Mouse (Mus musculus): ENCODE data around the gene Klhl26. TPM values are rescaled to one million over a fixed set of nuclear protein-coding genes. Genes with fewer than 3 reads are reported as not detected.

Klhl26 gene
- polyA plus RNA-seq, 1 experiment from 2014 or later = 21.4 TPM

DNA sequence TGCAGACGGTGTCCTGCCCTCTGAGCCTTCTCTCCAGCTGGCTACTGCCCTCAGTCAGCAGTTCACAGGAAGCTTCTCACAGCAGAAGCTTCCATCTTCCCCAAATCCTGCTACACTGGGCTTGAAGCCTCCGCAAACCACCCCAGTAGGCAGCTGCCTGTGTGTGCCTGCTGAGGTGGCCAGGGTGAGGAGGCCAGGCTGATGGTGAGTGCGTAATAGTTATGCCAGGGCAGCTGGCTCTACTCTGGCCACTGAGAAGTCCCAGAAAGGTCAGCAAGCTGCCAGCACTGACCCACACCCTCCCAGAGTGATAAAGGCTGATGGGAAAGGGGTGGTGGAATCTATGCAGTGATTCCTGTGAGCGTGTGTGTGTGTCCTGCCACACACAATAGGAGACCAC, 10.5 kb downstream of the Klhl26 start:
- H3K27me3 ChIP-seq = no peaks in the 10 kb centered on the region
- peaks cover 3% of the 10 kb centered on the region; the same call in 1 of the 2 replicates for H3K4me1 ChIP-seq
- WGBS = 90% methylated on average over 4 of the region's 4 CpGs
- no peak overlapping the region for H3K4me2 ChIP-seq (replicated peaks)
- no peak for ATAC-seq (replicated peaks)
- no peak overlapping the region for H3K4me3 ChIP-seq
- H3K27ac ChIP-seq (replicated peaks) = no peak overlapping the region
- H3K9me3 ChIP-seq = no peaks in the 10 kb centered on the region
- H3K36me3 ChIP-seq = no peaks in the 10 kb centered on the region
- no peak overlapping the region for H3K9ac ChIP-seq (replicated peaks)

DNA sequence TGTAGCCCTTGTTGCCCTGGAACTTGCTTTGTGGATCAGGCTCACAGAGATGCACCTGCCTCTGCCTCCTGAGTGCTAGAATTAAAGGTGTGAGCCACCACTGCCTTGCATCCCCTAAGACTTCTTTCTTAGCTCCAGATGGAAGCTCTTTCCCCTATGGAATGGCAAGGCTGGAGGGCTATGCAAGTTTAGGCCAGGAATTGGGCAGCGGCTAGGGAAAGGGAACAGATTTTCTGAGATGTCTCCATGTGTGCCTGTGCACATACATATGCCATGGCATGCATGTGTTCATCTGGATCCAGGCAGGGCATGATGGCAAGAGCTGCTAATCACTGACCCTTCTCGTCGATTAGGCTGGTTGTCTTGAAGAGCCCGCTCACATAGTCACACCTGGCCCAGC, 11.1 kb downstream of the Klhl26 start:
- Histone ChIP-seq H3K9ac (replicated peaks) (no peak overlapping the region), H3K9me3 (no peaks in the 10 kb centered on the region), H3K4me3 (no peak overlapping the region), H3K27ac (replicated peaks) (no peak overlapping the region), H3K27me3 (no peaks in the 10 kb centered on the region), H3K4me2 (replicated peaks) (no peak overlapping the region), H3K36me3 (no peaks in the 10 kb centered on the region), H3K4me1 (peaks cover 3% of the 10 kb centered on the region; the same call in 1 of the 2 replicates)
- no peak for ATAC-seq (replicated peaks)
- WGBS = 93% methylated on average over 4 of the region's 4 CpGs

DNA sequence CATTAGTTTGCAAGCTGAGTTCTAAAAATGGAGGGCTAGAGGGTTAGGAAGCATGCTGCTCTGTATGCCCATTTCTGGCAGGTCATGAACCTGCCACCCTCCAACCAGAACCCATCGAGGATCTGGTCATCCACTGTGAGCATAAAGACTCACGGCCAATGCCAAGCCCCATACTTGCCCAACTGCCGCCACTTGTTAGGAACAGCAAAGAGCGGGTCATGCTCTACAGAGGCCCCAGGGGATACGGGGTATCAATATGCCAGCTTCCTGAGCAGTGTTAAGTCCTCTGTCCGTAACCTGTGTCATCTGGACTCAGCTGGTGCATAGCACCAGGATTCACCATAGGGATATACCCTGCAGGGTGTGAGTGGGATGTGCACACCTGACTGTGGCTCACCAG, 12.6 kb downstream of the Klhl26 start:
- no peak for ATAC-seq (replicated peaks)
- H3K27me3 ChIP-seq = no peaks in the 10 kb centered on the region
- no peak overlapping the region for H3K9ac ChIP-seq (replicated peaks)
- H3K36me3 ChIP-seq = no peaks in the 10 kb centered on the region
- WGBS = 94% methylated on average over 6 of the region's 6 CpGs
- H3K4me2 ChIP-seq (replicated peaks) = no peak overlapping the region
- no peak overlapping the region for H3K4me3 ChIP-seq
- H3K27ac ChIP-seq (replicated peaks) = no peak overlapping the region
- no peaks in the 10 kb centered on the region; the same call in 1 of the 2 replicates for H3K4me1 ChIP-seq
- H3K9me3 ChIP-seq = no peaks in the 10 kb centered on the region

DNA sequence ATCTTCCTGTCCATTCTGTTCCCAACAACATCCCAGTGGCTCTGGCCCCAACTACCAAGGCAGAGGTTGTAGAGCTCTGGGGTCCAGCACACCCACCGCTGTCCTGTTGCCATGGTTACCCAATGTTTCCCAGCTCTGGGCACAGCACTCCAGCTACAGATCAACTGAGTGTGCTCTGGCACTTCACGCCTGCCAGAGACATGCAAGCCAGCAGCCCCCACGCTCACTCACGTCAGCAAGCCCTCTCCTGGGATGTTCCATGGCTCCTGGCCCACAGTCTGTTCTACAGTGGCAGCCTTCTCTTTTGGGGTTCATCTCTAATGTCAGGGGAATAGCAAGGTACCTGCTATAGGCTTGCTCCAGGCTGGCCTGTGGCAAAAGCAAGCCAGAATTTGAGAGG, 13.5 kb downstream of the Klhl26 start:
- H3K27me3 ChIP-seq = no peaks in the 10 kb centered on the region
- no peak overlapping the region for H3K4me3 ChIP-seq
- H3K4me1 ChIP-seq = no peaks in the 10 kb centered on the region; the same call in 1 of the 2 replicates
- no peak overlapping the region for H3K27ac ChIP-seq (replicated peaks)
- H3K4me2 ChIP-seq (replicated peaks) = no peak overlapping the region
- WGBS = 58% methylated on average over 4 of the region's 4 CpGs
- no peak for ATAC-seq (replicated peaks)
- no peaks in the 10 kb centered on the region for H3K36me3 ChIP-seq
- H3K9ac ChIP-seq (replicated peaks) = no peak overlapping the region
- H3K9me3 ChIP-seq = no peaks in the 10 kb centered on the region

DNA sequence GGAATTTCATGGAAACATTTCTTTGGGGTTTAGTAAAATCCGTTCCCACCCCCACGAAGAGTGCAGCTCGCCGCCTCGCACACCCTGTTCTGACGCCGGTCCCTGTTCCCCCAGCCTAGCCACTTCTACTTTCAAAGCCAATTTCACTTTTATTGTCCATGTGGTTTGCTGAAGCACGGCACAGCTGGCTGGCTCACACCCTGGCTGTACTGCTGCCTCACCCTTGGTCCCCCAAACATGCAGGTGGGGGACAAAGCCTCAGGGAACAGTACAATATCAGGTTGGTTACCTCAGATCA, 14.3 kb downstream of the Klhl26 start:
- no peak for ATAC-seq (replicated peaks)
- Histone ChIP-seq H3K9ac (replicated peaks) (no peak overlapping the region), H3K4me1 (no peaks in the 10 kb centered on the region; the same call in 1 of the 2 replicates), H3K4me3 (no peak overlapping the region), H3K4me2 (replicated peaks) (no peak overlapping the region), H3K27ac (replicated peaks) (no peak overlapping the region), H3K36me3 (no peaks in the 10 kb centered on the region), H3K27me3 (no peaks in the 10 kb centered on the region), H3K9me3 (no peaks in the 10 kb centered on the region)
- WGBS = 92% methylated on average over 8 of the region's 8 CpGs

DNA sequence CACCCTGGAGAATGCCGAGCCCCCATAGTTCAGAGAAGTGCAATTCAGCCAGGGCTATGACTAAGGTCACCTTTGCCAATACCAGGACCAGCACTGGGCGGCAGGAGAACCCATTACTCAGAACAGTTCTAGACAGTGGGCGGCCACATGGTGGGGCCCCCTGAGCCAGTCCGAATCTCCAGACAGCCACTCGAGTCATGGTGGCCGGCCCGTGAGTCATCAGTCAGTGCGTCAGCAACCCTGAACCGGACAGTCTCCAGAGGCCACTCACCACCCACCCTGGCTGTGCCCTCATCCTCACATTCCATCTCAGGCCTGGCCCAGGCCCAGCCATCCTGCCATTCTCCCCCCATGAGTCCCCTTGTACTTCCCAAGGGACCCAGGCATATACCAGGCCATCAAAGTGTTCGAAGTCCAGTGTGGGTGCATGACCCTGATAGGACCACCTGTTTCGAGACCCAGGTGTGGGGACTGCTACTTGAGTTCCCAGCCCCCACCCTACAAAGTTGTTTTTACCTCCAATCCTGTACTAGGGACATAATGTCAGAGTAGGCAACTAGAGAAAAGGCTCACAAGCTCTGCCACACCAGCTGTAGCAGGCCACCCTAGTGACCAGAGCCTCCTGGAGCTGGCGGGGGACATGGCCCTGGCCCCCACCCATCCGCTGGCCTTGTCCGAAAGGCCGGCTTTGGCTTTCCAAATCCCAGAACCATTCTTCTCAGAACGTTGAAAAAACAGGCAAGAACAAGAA, 14.8 kb downstream of the Klhl26 start:
- Histone ChIP-seq H3K4me1 (no peaks in the 10 kb centered on the region; the same call in 1 of the 2 replicates), H3K27ac (replicated peaks) (no peak overlapping the region), H3K9me3 (no peaks in the 10 kb centered on the region), H3K9ac (replicated peaks) (no peak overlapping the region), H3K4me2 (replicated peaks) (no peak overlapping the region), H3K36me3 (no peaks in the 10 kb centered on the region), H3K4me3 (no peak overlapping the region), H3K27me3 (no peaks in the 10 kb centered on the region)
- no peak for ATAC-seq (replicated peaks)
- 91% methylated on average over 16 of the region's 16 CpGs for WGBS

DNA sequence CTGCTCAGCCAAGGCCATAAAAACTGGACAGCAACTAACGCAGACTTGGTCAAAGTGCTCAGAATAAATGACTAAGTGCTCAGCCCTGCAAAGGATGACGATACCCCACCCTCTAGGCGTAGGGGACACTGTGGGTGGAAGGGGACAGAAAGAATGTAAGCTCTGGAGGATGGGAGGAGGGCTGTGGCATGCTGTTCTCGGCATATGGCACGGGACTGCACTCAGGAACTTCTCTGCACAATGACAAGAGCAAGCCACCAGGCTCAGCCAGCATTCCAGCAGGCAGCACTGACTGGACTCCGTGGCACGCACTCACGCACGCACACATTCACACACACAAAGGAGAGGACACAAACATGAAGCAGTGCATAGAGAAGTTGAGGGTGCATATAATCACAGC, 16.2 kb downstream of the Klhl26 start:
- Histone ChIP-seq H3K27ac (replicated peaks) (no peak overlapping the region), H3K36me3 (no peaks in the 10 kb centered on the region), H3K4me3 (no peak overlapping the region), H3K9me3 (no peaks in the 10 kb centered on the region), H3K9ac (replicated peaks) (no peak overlapping the region), H3K27me3 (no peaks in the 10 kb centered on the region), H3K4me2 (replicated peaks) (no peak overlapping the region), H3K4me1 (no peaks in the 10 kb centered on the region; the same call in 1 of the 2 replicates)
- 76% methylated on average over 9 of the region's 9 CpGs for WGBS
- no peak for ATAC-seq (replicated peaks)

DNA sequence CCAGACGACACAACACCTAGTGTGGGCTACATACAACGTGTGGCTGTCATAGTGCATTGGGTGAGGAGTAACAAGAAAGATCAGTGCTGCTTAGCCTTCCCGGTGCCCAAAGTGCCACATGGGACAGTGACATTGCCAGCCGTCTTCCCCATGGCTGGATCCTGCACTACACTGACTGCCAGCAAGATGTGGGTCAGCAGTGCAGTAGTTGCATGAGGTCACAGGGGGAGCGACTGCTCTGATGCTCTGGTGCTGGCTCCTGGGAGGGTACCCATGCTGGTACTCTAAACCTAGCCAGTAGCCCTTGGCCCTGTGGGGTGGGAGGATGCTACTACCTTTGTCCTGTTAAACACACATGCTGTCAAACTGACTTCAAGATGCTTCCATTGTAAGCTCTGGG, 16.6 kb downstream of the Klhl26 start:
- 93% methylated on average over 5 of the region's 5 CpGs for WGBS
- Histone ChIP-seq H3K4me3 (no peak overlapping the region), H3K4me1 (no peaks in the 10 kb centered on the region; the same call in 1 of the 2 replicates), H3K9me3 (no peaks in the 10 kb centered on the region), H3K4me2 (replicated peaks) (no peak overlapping the region), H3K9ac (replicated peaks) (no peak overlapping the region), H3K27ac (replicated peaks) (no peak overlapping the region), H3K36me3 (no peaks in the 10 kb centered on the region), H3K27me3 (no peaks in the 10 kb centered on the region)
- no peak for ATAC-seq (replicated peaks)

DNA sequence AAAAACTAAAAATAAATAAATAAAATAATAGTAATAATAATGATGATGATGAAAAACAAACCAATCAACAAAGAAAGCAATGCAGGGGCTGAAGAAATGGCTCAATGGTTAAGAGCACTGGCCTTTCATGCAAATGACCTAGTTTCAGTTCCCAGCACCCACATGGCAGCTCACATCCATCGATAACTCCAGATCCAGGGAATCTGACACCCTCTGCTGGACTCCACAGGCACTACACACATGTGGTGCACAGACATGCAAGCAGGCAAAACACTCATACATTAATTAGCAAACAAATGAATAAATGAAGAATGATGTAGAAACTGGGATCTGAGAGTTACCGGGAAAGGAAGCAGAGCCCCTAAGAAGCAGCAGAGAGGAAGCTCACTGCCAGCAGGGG, 17.1 kb downstream of the Klhl26 start:
- H3K4me2 ChIP-seq (replicated peaks) = no peak overlapping the region
- no peak overlapping the region for H3K4me3 ChIP-seq
- no peak for ATAC-seq (replicated peaks)
- 94% methylated on average over 2 of the region's 2 CpGs for WGBS
- H3K27ac ChIP-seq (replicated peaks) = no peak overlapping the region
- no peaks in the 10 kb centered on the region for H3K9me3 ChIP-seq
- no peaks in the 10 kb centered on the region for H3K36me3 ChIP-seq
- no peak overlapping the region for H3K9ac ChIP-seq (replicated peaks)
- H3K27me3 ChIP-seq = no peaks in the 10 kb centered on the region
- no peaks in the 10 kb centered on the region; the same call in 1 of the 2 replicates for H3K4me1 ChIP-seq

DNA sequence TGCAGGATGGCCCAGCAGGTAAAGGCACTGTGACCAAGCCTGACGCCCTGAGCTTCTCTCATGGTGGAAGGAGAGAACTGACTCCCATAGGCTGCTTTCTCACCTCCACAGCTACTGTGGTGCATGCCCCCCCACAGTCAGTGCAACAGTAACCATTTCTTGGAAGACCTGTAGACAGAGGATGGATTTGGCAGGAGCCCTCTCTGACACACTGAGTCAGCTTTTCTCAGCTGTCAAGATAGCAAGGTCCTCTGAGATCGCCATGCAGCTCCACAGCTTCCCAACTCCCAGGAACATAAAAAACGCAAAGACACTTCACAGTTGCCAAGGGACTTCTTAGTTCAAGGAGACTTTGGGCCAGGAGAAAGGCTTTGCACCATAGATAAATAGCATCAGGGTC, 18.3 kb downstream of the Klhl26 start:
- no peaks in the 10 kb centered on the region for H3K36me3 ChIP-seq
- H3K4me2 ChIP-seq (replicated peaks) = no peak overlapping the region
- H3K9ac ChIP-seq (replicated peaks) = no peak overlapping the region
- no peaks in the 10 kb centered on the region for H3K27me3 ChIP-seq
- no peak for ATAC-seq (replicated peaks)
- H3K4me3 ChIP-seq = no peak overlapping the region
- H3K9me3 ChIP-seq = no peaks in the 10 kb centered on the region
- H3K27ac ChIP-seq (replicated peaks) = no peak overlapping the region
- H3K4me1 ChIP-seq = no peaks in the 10 kb centered on the region; the same call in 1 of the 2 replicates
- 85% methylated on average over 3 of the region's 3 CpGs for WGBS

DNA sequence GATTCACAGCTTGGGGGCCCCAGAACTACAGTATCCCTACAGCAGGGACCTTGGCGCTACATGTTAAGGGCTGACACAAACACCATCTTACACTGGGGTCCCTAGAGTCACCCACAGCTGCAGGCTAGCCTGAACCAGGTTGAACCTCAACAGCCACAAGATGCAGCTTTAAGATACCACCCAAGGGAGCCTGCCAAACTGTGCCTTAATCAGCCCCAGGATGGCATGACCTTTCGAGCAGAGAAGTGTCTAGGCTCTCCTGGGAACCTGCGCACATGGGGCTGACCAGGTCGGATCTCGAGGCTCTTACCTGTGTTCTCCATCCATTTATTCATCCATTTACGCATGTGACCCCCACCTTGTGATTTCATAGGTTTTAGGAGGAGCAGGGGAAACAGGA, 18.9 kb downstream of the Klhl26 start:
- Histone ChIP-seq H3K9ac (replicated peaks) (no peak overlapping the region), H3K4me1 (no peaks in the 10 kb centered on the region), H3K4me3 (no peak overlapping the region), H3K27ac (replicated peaks) (no peak overlapping the region), H3K4me2 (replicated peaks) (no peak overlapping the region), H3K27me3 (no peaks in the 10 kb centered on the region), H3K9me3 (no peaks in the 10 kb centered on the region), H3K36me3 (no peaks in the 10 kb centered on the region)
- ATAC-seq (replicated peaks) = no peak
- 88% methylated on average over 6 of the region's 6 CpGs for WGBS

DNA sequence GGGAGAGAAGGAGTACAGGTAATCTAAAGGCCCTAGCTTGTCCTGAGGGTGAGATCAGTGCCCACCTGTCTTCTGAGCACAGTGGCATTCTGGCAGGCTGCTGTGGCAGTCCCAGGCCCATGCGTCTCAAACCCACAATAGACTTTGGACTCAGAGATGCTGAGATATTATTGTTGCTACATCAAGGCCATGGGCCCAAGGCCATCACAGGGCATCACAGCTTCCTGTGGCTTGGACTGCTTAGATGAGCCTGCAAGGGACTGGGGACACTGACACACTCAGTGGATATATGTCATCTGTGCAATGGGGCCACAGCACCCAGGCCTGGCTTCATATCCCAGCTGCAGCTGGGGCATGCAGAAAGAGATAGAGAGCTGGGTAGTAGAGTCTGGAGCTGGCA, 19.8 kb downstream of the Klhl26 start:
- Histone ChIP-seq H3K4me1 (no peaks in the 10 kb centered on the region), H3K4me2 (replicated peaks) (no peak overlapping the region), H3K9ac (replicated peaks) (no peak overlapping the region), H3K27me3 (no peaks in the 10 kb centered on the region), H3K27ac (replicated peaks) (no peak overlapping the region), H3K9me3 (no peaks in the 10 kb centered on the region), H3K36me3 (peaks cover 4% of the 10 kb centered on the region), H3K4me3 (no peak overlapping the region)
- no peak for ATAC-seq (replicated peaks)
- WGBS = 96% methylated on average over 1 of the region's 1 CpGs

DNA sequence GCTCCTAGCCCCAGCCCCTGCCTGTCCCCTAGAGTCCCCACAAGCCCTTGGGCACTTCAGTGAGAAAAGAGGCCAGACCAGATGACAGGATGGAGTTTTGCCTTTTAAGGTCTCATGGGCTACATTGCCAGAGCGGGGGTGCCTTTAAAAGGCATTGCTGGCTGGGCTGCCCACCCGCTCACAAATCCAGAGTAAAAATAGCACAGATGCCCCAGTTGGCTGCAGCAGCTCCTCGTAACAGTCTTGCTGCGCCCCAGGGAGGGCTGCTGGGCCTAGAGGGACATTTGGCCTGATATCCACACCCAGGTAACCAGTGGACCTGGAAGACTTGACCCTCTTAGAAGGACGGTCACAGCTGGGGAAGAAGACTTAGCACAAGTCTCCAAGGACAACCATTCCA, 22.9 kb downstream of the Klhl26 start:
- 89% methylated on average over 5 of the region's 5 CpGs for WGBS
- H3K4me2 ChIP-seq (replicated peaks) = no peak overlapping the region
- H3K9me3 ChIP-seq = no peaks in the 10 kb centered on the region
- no peaks in the 10 kb centered on the region for H3K27me3 ChIP-seq
- no peaks in the 10 kb centered on the region for H3K4me1 ChIP-seq
- no peak for ATAC-seq (replicated peaks)
- no peak overlapping the region for H3K27ac ChIP-seq (replicated peaks)
- no peak overlapping the region for H3K9ac ChIP-seq (replicated peaks)
- H3K4me3 ChIP-seq = no peak overlapping the region
- peaks cover 17% of the 10 kb centered on the region for H3K36me3 ChIP-seq
